Mouse (Mus musculus) erythroblast, embryonic 14.5 days (primary cell): Measurements from ENCODE around the gene Gripap1.

Experiments used
- GATA1 ChIP-seq: IDR thresholded peaks from 2 replicates; pipeline ENCODE4 v1.6.1; 2012; ENCODE audit warnings: low read length, inconsistent platforms, mixed read lengths
- TAL1 ChIP-seq: IDR thresholded peaks from 3 replicates; pipeline ENCODE4 v1.6.1; 2012; ENCODE audit warnings: low read length, inconsistent platforms, mixed read lengths

DNA sequence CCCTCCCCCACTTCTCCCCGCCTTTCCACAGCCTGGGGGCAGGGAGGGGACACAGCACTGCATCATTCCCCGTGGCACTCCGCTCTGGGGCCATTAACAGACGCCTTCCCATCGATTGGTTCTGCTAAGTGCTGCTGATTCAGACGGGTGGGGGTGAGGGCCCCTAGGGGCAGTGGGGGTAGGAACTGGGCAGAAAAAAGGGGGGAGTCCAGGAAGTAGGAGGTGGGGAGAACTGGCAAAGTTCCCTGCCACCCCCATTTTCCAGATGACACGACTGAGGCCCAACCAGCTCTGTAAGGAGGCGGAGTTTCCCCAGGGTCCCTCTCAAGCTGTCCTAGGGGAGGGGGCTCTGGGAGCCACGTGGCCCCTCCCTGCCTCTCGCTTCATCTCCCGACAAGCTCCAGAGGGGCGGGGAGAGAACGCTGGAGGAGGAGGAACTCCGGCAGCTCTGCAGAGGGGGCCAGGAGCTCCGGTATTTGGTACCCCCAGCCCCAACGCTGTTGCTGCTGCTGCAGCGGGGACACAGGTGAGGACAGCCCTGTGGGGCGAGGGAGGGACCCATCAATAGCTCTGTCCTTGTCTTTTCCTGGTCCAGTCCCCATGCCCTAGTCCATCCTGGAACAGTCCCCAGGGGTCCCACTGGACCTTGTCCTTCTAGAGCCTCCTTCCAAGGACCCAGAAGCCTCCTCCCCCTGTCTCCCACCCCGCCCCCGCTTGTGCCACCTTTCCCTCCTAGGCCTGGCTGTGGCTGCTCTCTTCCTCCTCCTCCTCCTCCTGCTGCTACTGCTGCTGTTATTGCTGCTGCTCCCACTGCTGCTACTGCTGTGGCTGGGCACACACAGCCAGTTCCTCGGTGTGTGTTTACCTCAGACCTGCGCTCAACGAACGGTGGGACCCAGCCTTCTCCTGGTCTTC lies 32.6 kb downstream of the Gripap1 start, which contains the start of gene Kcnd1:
- TF ChIP-seq GATA1 (no peak), TAL1 (no peak)
